Mouse (Mus musculus) myocyte (in vitro differentiated cells): ENCODE data around the gene B2m. TPM values are rescaled to one million over a fixed set of nuclear protein-coding genes. Genes with fewer than 3 reads are reported as not detected.

Source experiments
- H3K27me3 ChIP-seq: one replicate; pipeline ENCODE4 v1.6.1; 2011; ENCODE audit not compliant: control insufficient read depth, insufficient read depth, insufficient read length
- H3K36me3 ChIP-seq: one replicate; pipeline ENCODE4 v1.6.1; 2011; ENCODE audit not compliant: control insufficient read depth, insufficient read depth
- H3K4me2 ChIP-seq: one replicate; pipeline ENCODE4 v1.6.1; 2011; ENCODE audit warnings: low read depth, control low read depth
- H3K4me3 ChIP-seq: one replicate; pipeline ENCODE4 v1.5.1; 2011; ENCODE audit warnings: mild to moderate bottlenecking, control low read depth, moderate library complexity
- H3K79me2 ChIP-seq: one replicate; pipeline ENCODE4 v1.6.1; 2011; ENCODE audit not compliant: control insufficient read depth, insufficient read depth
- H3ac ChIP-seq: one replicate; pipeline ENCODE4 v1.6.1; 2011; ENCODE audit not compliant: control insufficient read depth, insufficient read length
- CEBPB ChIP-seq: IDR thresholded peaks from 2 replicates; pipeline ENCODE4 v1.6.1; 2011; ENCODE audit warnings: mild to moderate bottlenecking, moderate library complexity; ENCODE audit not compliant: poor library complexity, insufficient read depth, severe bottlenecking
- E2F4 ChIP-seq: IDR thresholded peaks from one replicate; pipeline ENCODE4 v1.6.1; 2011; ENCODE audit warnings: mild to moderate bottlenecking, control low read depth, moderate library complexity; ENCODE audit not compliant: insufficient read depth
- MAX ChIP-seq: IDR thresholded peaks from one replicate; pipeline ENCODE4 v1.6.1; 2011; ENCODE audit warnings: low read depth, mild to moderate bottlenecking, control low read depth
- MYOD1 ChIP-seq, 3 experiments: IDR thresholded peaks; one replicate each; pipeline ENCODE4 v1.6.1; 2011; ENCODE audit warnings: control low read depth in 2 of 3, low read depth in 2 of 3, mild to moderate bottlenecking in 2 of 3, moderate library complexity in 1 of 3; ENCODE audit not compliant: insufficient read length in 2 of 3, control insufficient read depth in 1 of 3
- MYOG ChIP-seq, 3 experiments: IDR thresholded peaks; one replicate each; pipeline ENCODE4 v1.6.1; 2011; ENCODE audit warnings: control low read depth in 2 of 3, low read depth in 2 of 3, mild to moderate bottlenecking in 2 of 3; ENCODE audit not compliant: insufficient read length in 2 of 3, control insufficient read depth in 1 of 3, insufficient read depth in 1 of 3
- POLR2A ChIP-seq: IDR thresholded peaks from one replicate; pipeline ENCODE4 v1.6.1; 2011; ENCODE audit warnings: low read depth, mild to moderate bottlenecking, control low read depth, moderate library complexity; ENCODE audit not compliant: insufficient read length
- POLR2AphosphoS2 ChIP-seq: IDR thresholded peaks from one replicate; pipeline ENCODE4 v1.6.1; 2011; ENCODE audit warnings: low read depth, control low read depth; ENCODE audit not compliant: insufficient read length
- REST ChIP-seq: IDR thresholded peaks from one replicate; pipeline ENCODE4 v1.6.1; 2011; ENCODE audit warnings: mild to moderate bottlenecking, control low read depth, moderate library complexity; ENCODE audit not compliant: insufficient read depth, insufficient read length
- SRF ChIP-seq: IDR thresholded peaks from one replicate; pipeline ENCODE4 v1.6.1; 2011; ENCODE audit warnings: low read depth; ENCODE audit not compliant: control insufficient read depth, insufficient read length
- TCF12 ChIP-seq: IDR thresholded peaks from one replicate; pipeline ENCODE4 v1.6.1; 2011; ENCODE audit warnings: mild to moderate bottlenecking, control low read depth; ENCODE audit not compliant: poor library complexity, insufficient read depth, severe bottlenecking
- TCF3 ChIP-seq: IDR thresholded peaks from one replicate; pipeline ENCODE4 v1.6.1; 2011; ENCODE audit warnings: low read depth, control low read depth; ENCODE audit not compliant: insufficient read length
- USF1 ChIP-seq: IDR thresholded peaks from one replicate; pipeline ENCODE4 v1.6.1; 2011; ENCODE audit warnings: low read depth, mild to moderate bottlenecking, control low read depth, moderate library complexity
- polyA plus RNA-seq: library from polyadenylated mRNA; unstranded; fragments of >200 nt; fragmentation: generic; extraction: Trizol; gene quantifications from one replicate; pipeline ENCODE4 v1.2.1, GENCODE M21; 2012; ENCODE audit warnings: missing spikeins

B2m gene
- polyA plus RNA-seq, 1 experiment = 321 TPM

DNA sequence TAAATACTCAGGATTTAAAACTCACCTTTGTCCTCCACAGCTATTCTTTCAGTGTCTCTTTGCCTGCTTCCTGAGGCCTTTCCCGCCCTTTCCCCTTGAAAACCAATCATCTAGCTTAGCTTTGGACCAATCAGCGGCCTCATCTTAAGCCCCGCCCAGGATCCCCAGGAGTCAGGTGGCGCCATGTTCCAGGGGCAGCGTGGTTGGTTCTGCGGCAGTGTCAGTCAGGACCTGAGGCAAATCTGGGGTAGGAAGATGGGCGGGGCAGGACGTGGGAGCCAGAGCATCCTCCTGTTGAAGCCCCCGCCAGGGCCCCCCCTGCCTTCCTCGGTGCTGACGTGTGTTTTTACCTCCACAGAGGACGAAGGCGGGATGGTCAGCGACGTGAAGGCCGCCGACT is 38.6 kb downstream of the B2m start, which contains the start of the genes Patl2 and Terb2:
Gene Patl2 (minus strand): TSS at position 84 of the 400 bp plus-strand sequence.
Gene Terb2 (plus strand): TSS at position 167 of the 400 bp plus-strand sequence.
- TF ChIP-seq CEBPB (no peak), MYOG (IDR thresholded peaks at IDR 0.05; ENCODE audit: control insufficient read depth in 1 of 3, insufficient read depth in 1 of 3, insufficient read length in 2 of 3, low read depth in 2 of 3) (no peak), USF1 (no peak), REST (no peak), MAX (no peak), TCF12 (no peak), E2F4 (no peak), SRF (no peak), POLR2A (no peak), POLR2AphosphoS2 (no peak), MYOD1 (IDR thresholded peaks at IDR 0.05; ENCODE audit: control insufficient read depth in 1 of 3, insufficient read length in 2 of 3, low read depth in 2 of 3) (no peak), TCF3 (no peak)
- Histone ChIP-seq H3ac (no peak within 1 kb of the TSS), H3K4me2 (no peak within 1 kb of the TSS), H3K36me3 (no peaks in the 10 kb centered on the region), H3K4me3 (no peak within 1 kb of the TSS), H3K27me3 (no peaks in the 10 kb centered on the region), H3K79me2 (no peaks in the 10 kb centered on the region)

DNA sequence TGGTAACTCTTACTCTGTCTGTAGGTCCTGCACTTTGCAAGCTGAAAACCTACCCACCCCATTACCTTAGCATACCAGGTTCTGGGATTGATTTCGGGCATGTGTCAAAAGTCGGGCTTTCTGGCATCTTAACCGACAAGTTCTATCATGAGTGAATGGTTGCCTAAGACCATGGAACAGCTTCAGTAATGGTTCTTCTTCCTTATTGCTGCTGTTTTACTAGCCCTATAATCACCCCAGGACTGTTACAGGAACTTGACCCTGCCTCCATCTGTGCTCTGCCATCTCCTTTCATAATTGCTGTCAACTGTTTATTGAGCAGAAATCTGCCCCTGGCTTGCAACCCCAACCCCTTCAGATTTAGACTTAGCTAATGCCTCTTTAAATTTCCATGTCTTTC is 39.3 kb downstream of the B2m start:
- no peaks in the 10 kb centered on the region for H3K27me3 ChIP-seq
- no peaks in the 10 kb centered on the region for H3K79me2 ChIP-seq
- no peak overlapping the region for H3K4me2 ChIP-seq
- no peak overlapping the region for H3K4me3 ChIP-seq
- no peaks in the 10 kb centered on the region for H3K36me3 ChIP-seq
- no peak overlapping the region for H3ac ChIP-seq
- no peak for TF ChIP-seq POLR2AphosphoS2
- TF ChIP-seq MYOD1 (IDR thresholded peaks at IDR 0.05; ENCODE audit: control insufficient read depth in 1 of 3, insufficient read length in 2 of 3, low read depth in 2 of 3) = no peak
- TF ChIP-seq MYOG (IDR thresholded peaks at IDR 0.05; ENCODE audit: control insufficient read depth in 1 of 3, insufficient read depth in 1 of 3, insufficient read length in 2 of 3, low read depth in 2 of 3) = no peak

DNA sequence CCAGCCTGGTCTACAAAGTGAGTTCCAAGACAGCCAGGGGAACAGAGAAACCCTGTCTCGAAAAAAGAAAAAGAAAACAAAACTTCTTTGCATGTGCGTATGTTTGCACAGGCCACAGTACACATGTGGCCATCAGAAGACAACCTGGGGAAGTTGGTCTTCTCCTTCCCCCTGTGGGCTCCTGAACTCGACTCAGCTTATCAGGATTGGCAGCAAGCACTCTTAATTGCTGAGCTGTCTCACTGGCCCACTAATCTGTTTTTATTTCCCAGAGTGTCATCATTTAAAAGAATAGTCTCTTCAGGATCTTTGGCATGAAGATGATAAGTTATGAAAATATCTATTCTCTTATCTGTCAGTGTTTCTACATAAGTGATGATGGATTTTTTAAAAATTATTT is 44.4 kb downstream of the B2m start:
- Histone ChIP-seq H3K4me3 (no peak overlapping the region), H3K27me3 (no peaks in the 10 kb centered on the region), H3K36me3 (no peaks in the 10 kb centered on the region), H3K4me2 (no peak overlapping the region), H3K79me2 (no peaks in the 10 kb centered on the region), H3ac (no peak overlapping the region)
- no peak for TF ChIP-seq MYOD1 (IDR thresholded peaks at IDR 0.05; ENCODE audit: control insufficient read depth in 1 of 3, insufficient read length in 2 of 3, low read depth in 2 of 3)
- TF ChIP-seq TCF12 = no peak

DNA sequence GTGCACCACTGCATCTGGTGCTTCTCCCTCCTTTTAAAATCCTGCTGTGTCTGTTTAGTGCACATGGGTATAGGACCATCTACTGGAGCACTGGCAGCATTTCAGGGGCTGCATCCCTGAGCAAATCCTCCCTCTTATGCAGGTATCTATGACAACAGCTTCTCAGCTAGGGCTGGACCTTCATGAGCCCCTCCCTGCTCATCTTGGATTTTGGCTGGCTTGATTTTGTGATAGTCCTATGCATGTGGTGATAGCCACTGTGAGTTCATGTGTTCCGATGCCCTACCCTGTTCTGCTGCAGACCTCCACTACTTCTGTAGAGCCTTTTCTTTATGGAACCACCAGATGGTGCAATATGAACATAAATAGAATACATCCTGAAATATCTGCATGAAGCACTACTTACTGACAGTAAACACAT is 47.0 kb downstream of the B2m start:
- Histone ChIP-seq H3K4me2 (no peak overlapping the region), H3K36me3 (no peaks in the 10 kb centered on the region), H3K79me2 (no peaks in the 10 kb centered on the region), H3ac (no peak overlapping the region), H3K4me3 (no peak overlapping the region), H3K27me3 (no peaks in the 10 kb centered on the region)
- no peak for TF ChIP-seq MYOG (IDR thresholded peaks at IDR 0.05; ENCODE audit: control insufficient read depth in 1 of 3, insufficient read depth in 1 of 3, insufficient read length in 2 of 3, low read depth in 2 of 3)
- TF ChIP-seq REST = no peak
- no peak for TF ChIP-seq TCF12
- no peak for TF ChIP-seq POLR2AphosphoS2
- TF ChIP-seq E2F4 = no peak
- TF ChIP-seq TCF3 = no peak
- TF ChIP-seq MAX = no peak
- TF ChIP-seq CEBPB = no peak
- TF ChIP-seq POLR2A = no peak
- TF ChIP-seq MYOD1 (IDR thresholded peaks at IDR 0.05; ENCODE audit: control insufficient read depth in 1 of 3, insufficient read length in 2 of 3, low read depth in 2 of 3) = no peak
- no peak for TF ChIP-seq SRF
- no peak for TF ChIP-seq USF1

DNA sequence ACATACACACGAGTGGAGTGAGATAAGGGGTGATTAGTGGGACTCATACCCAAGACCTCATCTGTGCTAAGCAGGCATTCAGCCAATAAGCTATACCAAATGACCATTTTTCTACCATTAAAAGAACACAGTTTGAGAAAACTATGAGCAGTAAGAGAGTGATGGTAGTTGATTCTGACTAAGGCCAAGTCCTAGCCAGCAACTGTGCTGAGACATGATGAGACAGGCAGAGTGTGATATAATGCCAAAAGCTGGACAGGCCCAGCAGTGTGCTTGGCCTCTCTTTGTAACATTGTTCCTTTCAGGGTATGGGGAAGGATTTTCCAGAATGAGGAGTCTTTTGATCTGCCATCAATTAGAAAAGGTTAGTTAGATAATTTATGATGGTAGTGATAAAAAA is 54.0 kb downstream of the B2m start:
- no peak overlapping the region for H3K4me3 ChIP-seq
- H3K79me2 ChIP-seq = no peaks in the 10 kb centered on the region
- no peaks in the 10 kb centered on the region for H3K27me3 ChIP-seq
- TF ChIP-seq CEBPB = no peak
- no peak for TF ChIP-seq POLR2A
- no peak for TF ChIP-seq E2F4
- TF ChIP-seq USF1 = no peak
- no peak for TF ChIP-seq TCF3
- no peak for TF ChIP-seq MAX
- no peak for TF ChIP-seq TCF12
- TF ChIP-seq POLR2AphosphoS2 = no peak
- TF ChIP-seq MYOG (IDR thresholded peaks at IDR 0.05; ENCODE audit: control insufficient read depth in 1 of 3, insufficient read depth in 1 of 3, insufficient read length in 2 of 3, low read depth in 2 of 3) = no peak
- no peak for TF ChIP-seq SRF
- TF ChIP-seq REST = no peak
- TF ChIP-seq MYOD1 (IDR thresholded peaks at IDR 0.05; ENCODE audit: control insufficient read depth in 1 of 3, insufficient read length in 2 of 3, low read depth in 2 of 3) = no peak
- H3K4me2 ChIP-seq = no peak overlapping the region
- H3ac ChIP-seq = no peak overlapping the region
- no peaks in the 10 kb centered on the region for H3K36me3 ChIP-seq

Other genes starting within 250 kb of the B2m start
- 3.7 TPM for gene Ctdspl2, start 191.7 kb upstream of the B2m start, polyA plus RNA-seq
- gene Mageb3, start 191.6 kb upstream of the B2m start, polyA plus RNA-seq = 0.01 TPM
- gene Eif3j1, start 119.1 kb upstream of the B2m start, polyA plus RNA-seq = 6.1 TPM
- gene Spg11, start 29.3 kb upstream of the B2m start, polyA plus RNA-seq = 5.8 TPM
- 0.04 TPM for gene Trim69, start 13.0 kb downstream of the B2m start, polyA plus RNA-seq
- gene Patl2, start 38.5 kb downstream of the B2m start, polyA plus RNA-seq = 0.07 TPM
- gene Terb2, start 38.6 kb downstream of the B2m start, polyA plus RNA-seq = not detected
- gene Sord, start 87.1 kb downstream of the B2m start, polyA plus RNA-seq = 18.5 TPM
- 0.12 TPM for gene Duox2, start 150.8 kb downstream of the B2m start, polyA plus RNA-seq
- not detected for gene Duoxa2, start 151.2 kb downstream of the B2m start, polyA plus RNA-seq
- gene Duoxa1, start 166.0 kb downstream of the B2m start, polyA plus RNA-seq = 2.6 TPM
- 0.10 TPM for gene Duox1, start 168.0 kb downstream of the B2m start, polyA plus RNA-seq
- 48.5 TPM for gene Shf, start 221.5 kb downstream of the B2m start, polyA plus RNA-seq